Mouse (Mus musculus): ENCODE data around the gene Slc43a3. TPM values are rescaled to one million over a fixed set of nuclear protein-coding genes. Genes with fewer than 3 reads are reported as not detected.

Gene Slc43a3
- polyA plus RNA-seq, 1 experiment from 2014 or later, result 14.9 TPM

GRCm38 (mm10) chr2:84913881-84914280 lies 22.5 kb upstream of the Slc43a3 start:
- Histone ChIP-seq H3K4me1 (no peaks in the 10 kb centered on the region), H3K4me2 (replicated peaks) (no peak overlapping the region), H3K4me3 (no peak overlapping the region), H3K27me3 (replicated peaks) (no peaks in the 10 kb centered on the region), H3K36me3 (no peaks in the 10 kb centered on the region), H3K27ac (no peak overlapping the region), H3K9me3 (no peaks in the 10 kb centered on the region), H3K9ac (no peak overlapping the region)
- WGBS, result 84% methylated on average over 5 of the region's 5 CpGs
- ATAC-seq (ENCODE audit: low FRiP score, low read depth), result no peak

- H3K9ac ChIP-seq, result no peak overlapping the region
- no peak for ATAC-seq (ENCODE audit: low FRiP score, low read depth)
- no peak overlapping the region for H3K4me3 ChIP-seq
- H3K36me3 ChIP-seq, result no peaks in the 10 kb centered on the region
- no peaks in the 10 kb centered on the region for H3K4me1 ChIP-seq
- H3K27ac ChIP-seq, result no peak overlapping the region
- H3K4me2 ChIP-seq (replicated peaks), result no peak overlapping the region
- H3K27me3 ChIP-seq (replicated peaks), result no peaks in the 10 kb centered on the region
- H3K9me3 ChIP-seq, result no peaks in the 10 kb centered on the region
- WGBS, result 82% methylated on average over 3 of the region's 3 CpGs
These were observed 21.0 kb upstream of the Slc43a3 start for GRCm38 (mm10) chr2:84915330-84915729.

DNA sequence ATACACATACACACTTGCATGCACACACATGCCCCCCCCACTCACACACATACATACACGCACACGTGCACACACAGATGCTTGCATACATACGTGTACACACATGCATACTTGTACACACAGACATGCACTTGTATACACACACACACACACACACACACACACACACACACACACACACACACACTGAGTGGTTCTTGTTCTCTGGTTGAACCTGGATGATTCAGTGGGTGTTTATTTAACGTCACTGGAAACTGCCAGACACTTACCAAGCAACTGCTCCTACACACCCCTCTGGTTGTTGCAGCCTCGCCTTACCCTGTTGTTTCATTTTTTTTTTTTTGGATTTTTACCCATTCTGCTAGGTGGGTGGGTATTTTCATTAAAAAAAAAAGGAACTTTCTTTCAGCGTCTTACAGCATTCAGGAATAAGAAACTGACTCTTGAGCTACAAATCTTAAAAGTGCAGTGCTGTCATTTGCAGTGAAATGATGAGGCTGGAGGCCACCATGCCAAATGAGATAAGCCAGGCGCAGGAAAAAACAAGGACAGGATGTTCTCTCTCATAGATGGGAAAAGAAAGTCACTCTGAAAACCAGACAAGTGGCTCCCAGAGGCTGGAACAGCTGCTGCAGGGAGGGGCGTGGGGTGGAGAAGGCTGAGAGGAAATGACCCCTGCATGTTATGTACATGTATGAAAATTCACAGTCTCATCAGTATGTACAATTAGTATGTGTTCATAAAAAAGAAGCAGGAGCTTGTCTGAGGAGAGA lies 19.6 kb upstream of the Slc43a3 start:
- no peak overlapping the region for H3K27ac ChIP-seq
- no peaks in the 10 kb centered on the region for H3K9me3 ChIP-seq
- no peak overlapping the region for H3K9ac ChIP-seq
- 84% methylated on average over 8 of the region's 8 CpGs for WGBS
- H3K27me3 ChIP-seq (replicated peaks), result no peaks in the 10 kb centered on the region
- no peaks in the 10 kb centered on the region for H3K36me3 ChIP-seq
- no peak for ATAC-seq (ENCODE audit: low FRiP score, low read depth)
- H3K4me3 ChIP-seq, result no peak overlapping the region
- H3K4me2 ChIP-seq (replicated peaks), result no peak overlapping the region
- H3K4me1 ChIP-seq, result no peaks in the 10 kb centered on the region

GRCm38 (mm10) chr2:84918188-84918587 lies 18.2 kb upstream of the Slc43a3 start:
- no peak overlapping the region for H3K4me2 ChIP-seq (replicated peaks)
- H3K27me3 ChIP-seq (replicated peaks), result no peaks in the 10 kb centered on the region
- H3K27ac ChIP-seq, result no peak overlapping the region
- no peak for ATAC-seq (ENCODE audit: low FRiP score, low read depth)
- no peak overlapping the region for H3K9ac ChIP-seq
- H3K36me3 ChIP-seq, result no peaks in the 10 kb centered on the region
- no peak overlapping the region for H3K4me3 ChIP-seq
- H3K4me1 ChIP-seq, result no peaks in the 10 kb centered on the region
- H3K9me3 ChIP-seq, result no peaks in the 10 kb centered on the region
- WGBS, result 75% methylated on average over 3 of the region's 3 CpGs

GRCm38 (mm10) chr2:84919601-84920108 lies 16.7 kb upstream of the Slc43a3 start:
- Histone ChIP-seq H3K4me3 (no peak overlapping the region), H3K36me3 (no peaks in the 10 kb centered on the region), H3K27ac (no peak overlapping the region), H3K4me2 (replicated peaks) (no peak overlapping the region), H3K4me1 (no peaks in the 10 kb centered on the region), H3K9me3 (no peaks in the 10 kb centered on the region), H3K9ac (no peak overlapping the region), H3K27me3 (replicated peaks) (no peaks in the 10 kb centered on the region)
- no peak for ATAC-seq (ENCODE audit: low FRiP score, low read depth)
- WGBS, result 90% methylated on average over 10 of the region's 10 CpGs

DNA sequence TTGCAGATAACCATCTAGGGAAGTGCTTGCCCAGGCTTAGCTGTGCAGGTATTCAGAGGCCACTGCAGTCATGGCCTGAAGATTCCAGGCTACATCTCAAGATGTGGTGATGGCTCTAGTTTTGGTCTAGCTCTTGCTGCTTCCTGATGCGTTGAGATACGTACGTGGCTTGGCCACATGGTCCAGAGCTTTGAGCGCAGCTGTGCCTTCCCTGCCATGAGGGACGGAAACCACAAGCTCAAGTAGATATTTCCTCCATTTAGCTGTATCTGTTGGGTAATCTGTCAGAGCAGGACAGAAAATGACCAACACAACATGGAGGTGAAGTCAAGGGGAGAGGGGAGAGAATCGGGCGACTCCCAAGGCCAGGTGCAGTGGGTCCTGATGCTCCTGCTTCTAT lies 6.2 kb upstream of the Slc43a3 start:
- Histone ChIP-seq H3K9ac (no peak overlapping the region), H3K4me1 (no peaks in the 10 kb centered on the region), H3K4me2 (replicated peaks) (no peak overlapping the region), H3K36me3 (no peaks in the 10 kb centered on the region), H3K27me3 (replicated peaks) (no peaks in the 10 kb centered on the region), H3K27ac (no peak overlapping the region), H3K4me3 (no peak overlapping the region), H3K9me3 (no peaks in the 10 kb centered on the region)
- WGBS, result 95% methylated on average over 7 of the region's 7 CpGs
- no peak for ATAC-seq (ENCODE audit: low FRiP score, low read depth)

GRCm38 (mm10) chr2:84933992-84934648 lies 2.3 kb upstream of the Slc43a3 start:
- Histone ChIP-seq H3K27me3 (replicated peaks) (no peaks in the 10 kb centered on the region), H3K4me2 (replicated peaks) (no peak overlapping the region), H3K9me3 (no peaks in the 10 kb centered on the region), H3K4me1 (no peaks in the 10 kb centered on the region; the same call in 1 of the 2 replicates), H3K27ac (no peak overlapping the region), H3K9ac (0 out of 2 replicates have a peak overlapping the region, but pooled peaks have one; percentile 13), H3K36me3 (no peaks in the 10 kb centered on the region), H3K4me3 (no peak overlapping the region)
- WGBS, result 87% methylated on average over 8 of the region's 8 CpGs
- ATAC-seq (ENCODE audit: low FRiP score, low read depth), result no peak

- no peak for ATAC-seq (ENCODE audit: low FRiP score, low read depth)
- Histone ChIP-seq H3K4me1 (no peaks in the 10 kb centered on the region; the same call in 1 of the 2 replicates), H3K36me3 (no peaks in the 10 kb centered on the region)
These were observed 1.8 kb upstream of the Slc43a3 start for GRCm38 (mm10) chr2:84934649-84935007.

DNA sequence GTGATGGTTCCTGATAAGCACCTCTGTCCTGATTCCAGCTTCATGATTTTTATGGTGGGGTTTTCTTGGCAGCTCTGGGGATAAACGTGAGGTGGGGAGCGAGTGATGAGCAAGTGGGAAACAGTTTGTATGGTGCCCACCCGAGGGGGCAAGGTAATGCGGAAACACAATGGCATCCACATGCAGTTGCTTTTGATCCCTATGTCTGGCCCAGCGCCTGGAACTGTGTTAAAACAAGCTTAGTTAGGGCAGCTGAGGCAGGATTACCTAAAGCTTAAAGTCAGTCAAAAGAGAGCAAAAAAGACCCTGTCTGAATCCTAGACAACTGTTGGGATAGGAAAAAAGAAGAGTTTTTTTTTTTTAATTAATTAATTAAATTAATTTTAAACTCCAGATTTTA lies 1.3 kb upstream of the Slc43a3 start:
- ATAC-seq (ENCODE audit: low FRiP score, low read depth), result no peak
- Histone ChIP-seq H3K27ac (no peak overlapping the region), H3K36me3 (no peaks in the 10 kb centered on the region), H3K4me3 (no peak overlapping the region), H3K27me3 (replicated peaks) (no peaks in the 10 kb centered on the region), H3K4me1 (no peaks in the 10 kb centered on the region; the same call in 1 of the 2 replicates), H3K9ac (no peak overlapping the region), H3K9me3 (no peaks in the 10 kb centered on the region), H3K4me2 (replicated peaks) (no peak overlapping the region)
- 79% methylated on average over 5 of the region's 5 CpGs for WGBS

More at GRCm38 (mm10) chr2:84934649-84935007, 1.8 kb upstream of the Slc43a3 start:
- Histone ChIP-seq H3K27me3 (replicated peaks) (no peaks in the 10 kb centered on the region), H3K9ac (no peak overlapping the region), H3K4me3 (no peak overlapping the region), H3K4me2 (replicated peaks) (no peak overlapping the region), H3K27ac (no peak overlapping the region), H3K9me3 (no peaks in the 10 kb centered on the region)
- WGBS, result 65% methylated on average over 4 of the region's 4 CpGs

GRCm38 (mm10) chr2:84937491-84938150 lies 1.2 kb downstream of the Slc43a3 start:
- no peak for ATAC-seq (ENCODE audit: low FRiP score, low read depth)
- Histone ChIP-seq H3K27me3 (replicated peaks) (no peaks in the 10 kb centered on the region), H3K9ac (no peak overlapping the region), H3K4me2 (replicated peaks) (peak overlapping the region; percentile 59), H3K27ac (no peak overlapping the region), H3K36me3 (no peaks in the 10 kb centered on the region), H3K4me1 (no peaks in the 10 kb centered on the region; the same call in 1 of the 2 replicates), H3K4me3 (no peak overlapping the region), H3K9me3 (no peaks in the 10 kb centered on the region)
- 80% methylated on average over 3 of the region's 3 CpGs for WGBS

- Histone ChIP-seq H3K36me3 (no peaks in the 10 kb centered on the region), H3K9me3 (no peaks in the 10 kb centered on the region), H3K9ac (no peak overlapping the region), H3K4me2 (replicated peaks) (peak overlapping the region; percentile 59), H3K4me1 (no peaks in the 10 kb centered on the region; the same call in 1 of the 2 replicates), H3K27ac (no peak overlapping the region), H3K27me3 (replicated peaks) (no peaks in the 10 kb centered on the region), H3K4me3 (no peak overlapping the region)
- ATAC-seq (ENCODE audit: low FRiP score, low read depth), result no peak
- WGBS, result 83% methylated on average over 5 of the region's 5 CpGs
These were observed 2.0 kb downstream of the Slc43a3 start for GRCm38 (mm10) chr2:84938249-84938946.

DNA sequence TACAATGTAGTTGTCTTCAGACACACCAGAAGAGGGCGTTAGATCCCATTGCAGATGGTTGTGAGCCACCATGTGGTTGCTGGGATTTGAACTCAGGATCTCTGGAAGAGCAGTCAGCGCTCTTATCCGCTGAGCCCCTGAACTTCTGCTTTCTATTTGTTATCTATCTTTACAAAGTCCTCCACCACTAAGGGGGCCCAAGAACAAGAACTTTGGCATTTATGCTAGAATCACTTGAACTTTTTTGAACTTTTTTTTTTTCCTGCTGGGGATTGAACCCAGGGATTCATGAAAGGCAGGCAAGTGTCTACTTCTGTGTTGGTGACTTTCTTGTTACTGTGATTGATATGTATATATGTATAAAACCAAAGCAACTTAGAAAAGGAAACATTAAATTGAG lies 2.9 kb downstream of the Slc43a3 start:
- no peak for ATAC-seq (ENCODE audit: low FRiP score, low read depth)
- Histone ChIP-seq H3K9ac (no peak overlapping the region), H3K4me3 (no peak overlapping the region), H3K36me3 (no peaks in the 10 kb centered on the region), H3K4me2 (replicated peaks) (no peak overlapping the region), H3K4me1 (no peaks in the 10 kb centered on the region; the same call in 1 of the 2 replicates), H3K27me3 (replicated peaks) (no peaks in the 10 kb centered on the region), H3K27ac (no peak overlapping the region), H3K9me3 (no peaks in the 10 kb centered on the region)
- 90% methylated on average over 3 of the region's 3 CpGs for WGBS

Measured in neural tube, embryonic 12.5 days (tissue).